Mouse (Mus musculus): ENCODE measurements at regions not wholly inside any gene's neighbourhood (a gene's known extent, or its start where the extent isn't known, plus 50 kb on each side); places are given as distances from the start of the nearest gene placed in this dataset.

- TF ChIP-seq CTCF (IDR thresholded peaks at IDR 0.05; ENCODE audit: control insufficient read depth, insufficient read depth, low read length) (no peak), POLR2A (IDR thresholded peaks at IDR 0.05; ENCODE audit: borderline replicate concordance, control insufficient read depth, low read depth, low read length) (no peak)
Measured at GRCm38 (mm10) chr2:101321286-101321914, 303.1 kb upstream of the Rag2 start.

All from bone marrow, adult 2 months (tissue).